Mouse (Mus musculus) liver, adult 2 months (tissue): Measurements from ENCODE around the gene Pigm.

Experiments used
- CTCF ChIP-seq: fragments of 200-500 bp; IDR thresholded peaks from 2 replicates; pipeline ENCODE4 v1.5.1; 2011; ENCODE audit warnings: low read depth, low read length, control low read depth
- POLR2A ChIP-seq: fragments of 200-500 bp; IDR thresholded peaks from 2 replicates; pipeline ENCODE4 v1.6.1; 2011; ENCODE audit warnings: low read length, control low read depth; ENCODE audit not compliant: insufficient read depth; ENCODE audit errors: extremely low read depth

DNA sequence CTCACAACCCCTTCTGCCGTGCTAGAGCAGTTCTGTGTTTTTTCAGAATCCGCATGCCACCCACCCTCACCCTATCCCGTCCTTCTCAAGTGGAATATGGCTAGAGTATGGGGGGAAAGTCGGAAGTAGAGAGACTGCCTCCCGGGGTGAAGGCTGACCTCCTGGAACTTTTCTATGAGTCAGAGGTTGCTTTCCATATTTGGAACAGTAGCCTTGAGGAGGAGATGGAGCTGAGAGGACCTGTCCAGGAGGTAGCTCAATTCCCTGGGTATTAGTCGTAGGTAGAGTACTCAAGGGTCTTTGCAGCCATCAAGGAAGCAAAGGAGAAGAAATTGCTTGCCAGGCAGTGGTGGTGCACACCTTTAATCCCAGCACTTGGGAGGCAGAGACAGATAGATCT is 24.3 kb upstream of the Pigm start:
- TF ChIP-seq CTCF (no peak), POLR2A (no peak)
